Mouse (Mus musculus): Measurements from ENCODE around the gene Itprid2. TPM values are rescaled to one million over a fixed set of nuclear protein-coding genes. Genes with fewer than 3 reads are reported as not detected.

Itprid2 gene
- total RNA-seq, 2 experiments from 2014 or later, result 12.6 to 12.7 TPM

GRCm38 (mm10) chr2:79646237-79646688 lies 11.1 kb downstream of the Itprid2 start:
- peak in 1 of 2 experiments; percentile 38 for DNase-seq

GRCm38 (mm10) chr2:79647094-79647493 lies 11.9 kb downstream of the Itprid2 start:
- intact Hi-C loops (cut with DNase I), result loop anchor here (10.0 kb wide), 1 partner anchor 128 kb away; no protein-coding TSS in a partner anchor
- no peak for DNase-seq

More at GRCm38 (mm10) chr2:79646237-79646688, 11.1 kb downstream of the Itprid2 start:
- intact Hi-C loops (cut with DNase I), result loop anchor here (10.0 kb wide), 1 partner anchor 129 kb away; no protein-coding TSS in a partner anchor

GRCm38 (mm10) chr2:79647728-79648127 lies 12.6 kb downstream of the Itprid2 start:
- intact Hi-C loops (cut with DNase I), result loop anchor here (10.0 kb wide), 1 partner anchor 127 kb away; no protein-coding TSS in a partner anchor
- DNase-seq, result no peak

- DNase-seq, result no peak
- intact Hi-C loops (cut with DNase I), result no loop called here
Observed at GRCm38 (mm10) chr2:79651185-79651584, 16.0 kb downstream of the Itprid2 start.

GRCm38 (mm10) chr2:79651701-79652100 lies 16.5 kb downstream of the Itprid2 start:
- intact Hi-C loops (cut with DNase I), result no loop called here
- no peak for DNase-seq

GRCm38 (mm10) chr2:79652502-79652901 lies 17.4 kb downstream of the Itprid2 start:
- intact Hi-C loops (cut with DNase I), result no loop called here
- no peak for DNase-seq

GRCm38 (mm10) chr2:79653093-79653808 lies 18.1 kb downstream of the Itprid2 start:
- DNase-seq, result no peak
- intact Hi-C loops (cut with DNase I), result no loop called here

GRCm38 (mm10) chr2:79653809-79654164 lies 18.6 kb downstream of the Itprid2 start:
- no peak for DNase-seq
- intact Hi-C loops (cut with DNase I), result no loop called here

GRCm38 (mm10) chr2:79657062-79657461 lies 21.9 kb downstream of the Itprid2 start:
- intact Hi-C loops (cut with DNase I), result no loop called here
- DNase-seq, result no peak

- no peak for DNase-seq
- intact Hi-C loops (cut with DNase I), result no loop called here
Observed at GRCm38 (mm10) chr2:79660417-79661185, 25.4 kb downstream of the Itprid2 start.

GRCm38 (mm10) chr2:79661486-79662104 lies 26.4 kb downstream of the Itprid2 start:
- intact Hi-C loops (cut with DNase I), result no loop called here
- DNase-seq, result no peak

- intact Hi-C loops (cut with DNase I), result no loop called here
- no peak for DNase-seq
Observed at GRCm38 (mm10) chr2:79664532-79665286, 29.6 kb downstream of the Itprid2 start.

- DNase-seq, result no peak
- intact Hi-C loops (cut with DNase I), result no loop called here
Observed at GRCm38 (mm10) chr2:79665492-79665891, 30.3 kb downstream of the Itprid2 start.

- intact Hi-C loops (cut with DNase I), result no loop called here
- no peak for DNase-seq
Observed at GRCm38 (mm10) chr2:79675266-79675665, 40.1 kb downstream of the Itprid2 start.

- no peak for DNase-seq
- intact Hi-C loops (cut with DNase I), result no loop called here
Observed at GRCm38 (mm10) chr2:79677663-79678257, 42.6 kb downstream of the Itprid2 start.

- intact Hi-C loops (cut with DNase I), result no loop called here
- no peak for DNase-seq
Observed at GRCm38 (mm10) chr2:79681672-79682071, 46.5 kb downstream of the Itprid2 start.

GRCm38 (mm10) chr2:79683258-79683657 lies 48.1 kb downstream of the Itprid2 start:
- intact Hi-C loops (cut with DNase I), result no loop called here
- DNase-seq, result no peak

- intact Hi-C loops (cut with DNase I), result no loop called here
- no peak for DNase-seq
Observed at GRCm38 (mm10) chr2:79690838-79691237, 55.7 kb downstream of the Itprid2 start.

GRCm38 (mm10) chr2:79695190-79695589 lies 60.0 kb downstream of the Itprid2 start:
- DNase-seq, result no peak
- intact Hi-C loops (cut with DNase I), result no loop called here

- no peak for DNase-seq
- intact Hi-C loops (cut with DNase I), result no loop called here
Observed at GRCm38 (mm10) chr2:79695939-79696338, 60.8 kb downstream of the Itprid2 start.
